Mouse (Mus musculus): ENCODE measurements around the gene Letm1. TPM values are rescaled to one million over a fixed set of nuclear protein-coding genes. Genes with fewer than 3 reads are reported as not detected.

Gene Letm1
- polyA plus RNA-seq, 1 experiment from 2014 or later, result 45.8 TPM

- peak overlapping the region; percentile 97 for H3K4me2 ChIP-seq (ENCODE audit: low read depth, low read length)
- peaks cover 21% of the 10 kb centered on the region for H3K27me3 ChIP-seq (ENCODE audit: control insufficient read depth, insufficient read depth, low read length)
- no peaks in the 10 kb centered on the region for H3K9me3 ChIP-seq (replicated peaks; ENCODE audit: control insufficient read depth, low read length)
- 7% methylated on average over 24 of the region's 24 CpGs for WGBS
- peaks cover 24% of the 10 kb centered on the region for H3K4me1 ChIP-seq (ENCODE audit: control insufficient read depth, insufficient read depth, low read length)
- H3K4me3 ChIP-seq (ENCODE audit: low read length), result peak overlapping the region; percentile 62
- peak; percentile 45; the same call in 1 of the 2 replicates for ATAC-seq (replicated peaks; ENCODE audit: extremely low read depth, insufficient read depth, low FRiP score)
- H3K9ac ChIP-seq (ENCODE audit: low read length), result peak overlapping the region; percentile 83
- H3K36me3 ChIP-seq (ENCODE audit: control insufficient read depth, insufficient read depth), result no peaks in the 10 kb centered on the region
- peak overlapping the region; percentile 20; the same call in 1 of the 2 replicates for H3K27ac ChIP-seq (ENCODE audit: low read length)
Observed at GRCm38 (mm10) chr5:33695718-33696121, 86.9 kb downstream of the Letm1 start.

- peak; percentile 29 for ATAC-seq (replicated peaks; ENCODE audit: extremely low read depth, insufficient read depth, low FRiP score)
- Histone ChIP-seq H3K27ac (ENCODE audit: low read length) (peak overlapping the region; percentile 34; the same call in 1 of the 2 replicates), H3K9ac (ENCODE audit: low read length) (peak overlapping the region; percentile 83), H3K4me3 (ENCODE audit: low read length) (peak overlapping the region; percentile 62), H3K9me3 (replicated peaks; ENCODE audit: control insufficient read depth, low read length) (no peaks in the 10 kb centered on the region), H3K4me2 (ENCODE audit: low read depth, low read length) (peak overlapping the region; percentile 97), H3K36me3 (ENCODE audit: control insufficient read depth, insufficient read depth) (no peaks in the 10 kb centered on the region), H3K4me1 (ENCODE audit: control insufficient read depth, insufficient read depth, low read length) (peaks cover 21% of the 10 kb centered on the region), H3K27me3 (ENCODE audit: control insufficient read depth, insufficient read depth, low read length) (peaks cover 21% of the 10 kb centered on the region)
- WGBS, result 6% methylated on average over 64 of the region's 71 CpGs
Observed at GRCm38 (mm10) chr5:33694848-33695717, 87.5 kb downstream of the Letm1 start.

DNA sequence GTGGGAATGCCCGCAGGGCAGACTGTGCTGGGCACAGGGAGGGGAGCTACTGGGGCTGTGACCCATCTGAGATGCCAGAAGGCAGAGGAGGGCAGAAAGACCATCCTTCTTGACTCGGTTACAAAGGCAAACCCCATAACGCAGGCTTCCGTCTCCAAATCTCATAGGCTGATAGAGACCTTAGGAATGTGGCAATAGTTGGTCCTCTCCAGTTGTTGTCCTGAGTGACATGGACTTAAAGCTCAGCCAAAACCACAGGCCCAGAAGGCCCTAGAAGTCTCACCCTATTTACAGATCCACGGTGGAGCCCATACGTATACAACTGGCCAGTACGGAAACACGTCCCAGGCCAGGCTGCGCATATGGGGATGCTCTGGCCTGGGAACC, 88.2 kb downstream of the Letm1 start:
- ATAC-seq (replicated peaks; ENCODE audit: extremely low read depth, insufficient read depth, low FRiP score), result no peak
- Histone ChIP-seq H3K4me1 (ENCODE audit: control insufficient read depth, insufficient read depth, low read length) (peaks cover 17% of the 10 kb centered on the region), H3K9ac (ENCODE audit: low read length) (no peak overlapping the region), H3K36me3 (ENCODE audit: control insufficient read depth, insufficient read depth) (no peaks in the 10 kb centered on the region), H3K9me3 (replicated peaks; ENCODE audit: control insufficient read depth, low read length) (no peaks in the 10 kb centered on the region), H3K4me2 (ENCODE audit: low read depth, low read length) (no peak overlapping the region), H3K27ac (ENCODE audit: low read length) (no peak overlapping the region), H3K27me3 (ENCODE audit: control insufficient read depth, insufficient read depth, low read length) (peaks cover 21% of the 10 kb centered on the region), H3K4me3 (ENCODE audit: low read length) (no peak overlapping the region)
- WGBS, result 76% methylated on average over 9 of the region's 9 CpGs

- Histone ChIP-seq H3K36me3 (ENCODE audit: control insufficient read depth, insufficient read depth) (no peaks in the 10 kb centered on the region), H3K4me1 (ENCODE audit: control insufficient read depth, insufficient read depth, low read length) (peaks cover 15% of the 10 kb centered on the region), H3K4me3 (ENCODE audit: low read length) (no peak overlapping the region)
Observed at GRCm38 (mm10) chr5:33692393-33692792, 90.2 kb downstream of the Letm1 start.

DNA sequence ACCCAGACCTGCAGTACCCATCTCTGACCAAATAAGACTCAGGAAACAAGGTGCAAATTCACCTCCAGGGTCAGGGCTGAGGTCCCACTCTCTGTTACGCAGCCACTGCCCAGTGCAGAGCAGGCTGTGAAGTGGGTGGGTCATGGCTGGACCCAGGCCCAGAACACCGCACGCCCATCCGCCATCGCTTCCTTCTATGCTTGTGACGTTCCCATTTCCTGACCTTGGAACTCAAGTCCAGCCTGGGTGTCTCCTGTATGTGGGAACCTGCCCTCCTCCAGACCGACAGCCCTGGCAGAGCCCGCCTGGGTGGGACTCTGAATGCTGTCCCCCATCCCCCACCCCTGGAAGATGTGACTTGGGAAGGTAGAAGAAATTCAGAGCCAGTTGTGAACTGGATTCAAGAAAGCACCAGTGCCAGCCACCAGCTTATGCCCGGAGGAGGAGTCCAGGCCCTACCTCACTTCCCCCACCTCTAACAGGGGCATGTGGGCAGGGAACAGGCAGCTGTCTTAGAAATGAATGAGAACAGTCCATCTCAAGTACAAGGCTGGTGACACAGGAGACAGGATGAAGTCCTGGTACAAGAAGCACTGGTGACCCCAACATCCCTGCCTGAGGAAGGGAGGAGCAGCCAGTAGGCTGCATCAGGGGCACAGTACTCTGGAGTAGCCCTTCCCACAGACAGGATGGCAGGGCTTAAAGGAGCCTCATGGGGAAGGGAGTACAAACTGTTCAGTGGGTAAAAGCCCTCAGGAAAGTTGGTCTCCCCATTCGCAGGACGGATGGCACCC, 92.6 kb downstream of the Letm1 start:
- no peak overlapping the region for H3K4me3 ChIP-seq (ENCODE audit: low read length)
- 68% methylated on average over 11 of the region's 11 CpGs for WGBS
- H3K27ac ChIP-seq (ENCODE audit: low read length), result no peak overlapping the region
- no peaks in the 10 kb centered on the region for H3K36me3 ChIP-seq (ENCODE audit: control insufficient read depth, insufficient read depth)
- H3K9me3 ChIP-seq (replicated peaks; ENCODE audit: control insufficient read depth, low read length), result no peaks in the 10 kb centered on the region
- peak; percentile 21; the same call in 1 of the 2 replicates for ATAC-seq (replicated peaks; ENCODE audit: extremely low read depth, insufficient read depth, low FRiP score)
- H3K4me2 ChIP-seq (ENCODE audit: low read depth, low read length), result no peak overlapping the region
- H3K9ac ChIP-seq (ENCODE audit: low read length), result no peak overlapping the region
- H3K4me1 ChIP-seq (ENCODE audit: control insufficient read depth, insufficient read depth, low read length), result peaks cover 10% of the 10 kb centered on the region
- peaks cover 7% of the 10 kb centered on the region for H3K27me3 ChIP-seq (ENCODE audit: control insufficient read depth, insufficient read depth, low read length)

More at GRCm38 (mm10) chr5:33692393-33692792, 90.2 kb downstream of the Letm1 start:
- Histone ChIP-seq H3K27ac (ENCODE audit: low read length) (no peak overlapping the region), H3K4me2 (ENCODE audit: low read depth, low read length) (peak overlapping the region; percentile 41), H3K27me3 (ENCODE audit: control insufficient read depth, insufficient read depth, low read length) (peaks cover 21% of the 10 kb centered on the region), H3K9ac (ENCODE audit: low read length) (peak overlapping the region; percentile 41), H3K9me3 (replicated peaks; ENCODE audit: control insufficient read depth, low read length) (no peaks in the 10 kb centered on the region)
- peak; percentile 31; the same call in 1 of the 2 replicates for ATAC-seq (replicated peaks; ENCODE audit: extremely low read depth, insufficient read depth, low FRiP score)
- WGBS, result 10% methylated on average over 24 of the region's 24 CpGs

Other genes with a start within 250 kb of the Letm1 start
- gene Fam53a, start 153.2 kb downstream of the Letm1 start, polyA plus RNA-seq (2015; fragmentation: Nextera tagmentation; extraction: Ambion mirVana), result 52.2 and 56.2 TPM in 2 replicates
- gene Gm9903, start 152.9 kb downstream of the Letm1 start, polyA plus RNA-seq (2015; fragmentation: Nextera tagmentation; extraction: Ambion mirVana), result 0.65 and 1.00 TPM in 2 replicates
- 119 and 138 TPM in 2 replicates for gene Slbp, start 130.2 kb downstream of the Letm1 start, polyA plus RNA-seq (2015; fragmentation: Nextera tagmentation; extraction: Ambion mirVana)
- 114 and 122 TPM in 2 replicates for gene Tacc3, start 124.7 kb downstream of the Letm1 start, polyA plus RNA-seq (2015; fragmentation: Nextera tagmentation; extraction: Ambion mirVana)
- gene Tmem129, start 124.4 kb downstream of the Letm1 start, polyA plus RNA-seq (2015; fragmentation: Nextera tagmentation; extraction: Ambion mirVana), result 37.1 and 37.4 TPM in 2 replicates
- gene Fgfr3, start 61.1 kb downstream of the Letm1 start, polyA plus RNA-seq (2015; fragmentation: Nextera tagmentation; extraction: Ambion mirVana), result 3.9 and 8.8 TPM in 2 replicates
- 24.3 and 28.1 TPM in 2 replicates for gene Nsd2, start 37.9 kb upstream of the Letm1 start, polyA plus RNA-seq (2015; fragmentation: Nextera tagmentation; extraction: Ambion mirVana)
- gene Nelfa, start 153.6 kb upstream of the Letm1 start, polyA plus RNA-seq (2015; fragmentation: Nextera tagmentation; extraction: Ambion mirVana), result 31.0 and 32.9 TPM in 2 replicates
- gene Gm1673, start 200.6 kb upstream of the Letm1 start, polyA plus RNA-seq (2015; fragmentation: Nextera tagmentation; extraction: Ambion mirVana), result 41.3 and 44.5 TPM in 2 replicates
- 0.38 and 0.46 TPM in 2 replicates for gene Nat8l, start 213.2 kb upstream of the Letm1 start, polyA plus RNA-seq (2015; fragmentation: Nextera tagmentation; extraction: Ambion mirVana)